Mouse (Mus musculus): ENCODE results near the gene Dpysl5. TPM values are rescaled to one million over a fixed set of nuclear protein-coding genes. Genes with fewer than 3 reads are reported as not detected.
A peak's percentile ranks its signal among the peaks of the same experiment; 100 is the strongest.

Dpysl5 gene
- total RNA-seq, 2 experiments from 2014 or later: 0.98 to 2.9 TPM

DNA sequence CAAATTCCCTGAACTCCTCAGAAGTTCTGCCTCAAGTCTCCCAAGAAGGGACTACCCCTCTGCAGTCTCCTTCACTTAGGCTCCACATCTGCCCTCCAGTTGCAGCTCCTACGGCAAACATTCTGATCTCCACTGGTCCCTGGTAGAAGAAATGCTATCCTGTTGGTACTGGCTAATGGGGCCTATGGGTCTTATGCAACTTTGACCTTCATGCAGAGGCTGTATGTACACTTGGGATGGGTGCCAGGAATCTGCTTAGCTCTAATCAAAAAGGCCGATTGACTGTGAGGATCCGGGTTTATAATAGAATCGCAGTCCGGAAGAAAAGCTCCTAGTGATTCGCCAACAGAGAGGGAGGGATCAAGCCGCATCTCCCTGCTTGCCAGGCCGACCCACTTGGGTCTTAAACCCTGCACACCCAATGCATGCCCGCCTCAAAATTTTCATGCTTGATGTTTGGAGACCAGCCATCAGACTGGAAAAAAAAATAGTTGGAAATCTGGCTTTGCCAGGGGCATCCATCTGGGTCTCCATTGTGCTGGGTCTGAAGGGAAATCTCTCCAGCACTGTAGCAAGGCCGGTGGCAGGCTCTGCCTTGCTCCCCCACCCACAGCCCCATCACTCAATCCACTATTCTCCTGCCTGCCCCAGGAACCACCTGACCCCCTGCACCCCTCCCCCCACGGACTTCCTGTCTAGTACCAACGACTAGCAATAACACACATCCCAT is 38.4 kb downstream of the Dpysl5 start:
- no peak overlapping the region for H3K4me3 ChIP-seq
- DNase-seq: no peak
- TF ChIP-seq CTCF (IDR thresholded peaks at IDR 0.05): no peak
- intact Hi-C loops (cut with DNase I): no loop called here
- no peak overlapping the region for H3K27ac ChIP-seq

DNA sequence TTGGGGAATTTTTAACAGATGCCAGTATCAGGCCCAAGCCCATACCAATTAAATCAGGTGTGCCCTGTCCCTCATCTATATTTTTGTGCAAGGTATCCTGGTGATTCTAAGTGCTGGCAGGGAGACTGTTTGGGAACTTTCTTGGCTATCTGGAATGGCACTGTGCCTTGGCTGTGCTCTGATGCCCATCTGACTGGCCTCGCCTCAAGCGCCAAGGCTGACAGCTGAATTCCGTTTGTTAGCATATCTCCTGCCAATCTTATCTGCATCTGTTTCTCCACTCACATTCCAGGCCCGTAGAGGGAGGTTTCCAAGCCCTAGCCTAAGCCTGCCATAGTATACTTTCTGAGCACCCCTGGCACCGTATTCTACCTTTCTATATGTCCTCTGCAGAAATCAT is 39.7 kb downstream of the Dpysl5 start:
- Histone ChIP-seq H3K27ac (peak overlapping the region; percentile 56), H3K4me3 (no peak overlapping the region)
- TF ChIP-seq CTCF (IDR thresholded peaks at IDR 0.05): no peak
- intact Hi-C loops (cut with DNase I): no loop called here
- DNase-seq: peak; percentile 64

DNA sequence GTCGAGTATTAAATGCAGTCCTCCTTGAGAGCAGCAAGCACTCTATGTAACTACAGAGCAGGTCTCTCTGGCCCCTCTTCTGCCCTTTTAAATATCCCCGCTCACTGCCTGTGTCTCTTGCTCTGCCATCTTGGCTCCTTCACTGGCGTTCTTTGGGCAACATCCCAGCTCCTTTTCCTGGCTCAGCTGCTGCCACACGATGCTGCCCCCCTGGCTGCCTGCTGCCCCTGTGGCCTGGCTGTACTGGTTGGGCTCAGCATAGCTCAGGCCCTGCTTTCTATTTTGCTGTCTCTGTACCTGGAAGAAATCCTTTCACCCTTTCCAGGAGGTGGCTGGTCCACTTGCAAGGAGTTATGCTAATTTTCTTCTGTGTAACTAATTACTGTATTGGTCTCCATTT is 41.8 kb downstream of the Dpysl5 start:
- Histone ChIP-seq H3K4me3 (no peak overlapping the region), H3K27ac (peak overlapping the region; percentile 56; the same call in 1 of the 2 replicates)
- TF ChIP-seq CTCF (IDR thresholded peaks at IDR 0.05): peak; percentile 71
- DNase-seq: peak; percentile 89
- intact Hi-C loops (cut with DNase I): loop anchor here (2.0 kb wide), 1 partner anchor 44 kb away; no protein-coding TSS in a partner anchor

DNA sequence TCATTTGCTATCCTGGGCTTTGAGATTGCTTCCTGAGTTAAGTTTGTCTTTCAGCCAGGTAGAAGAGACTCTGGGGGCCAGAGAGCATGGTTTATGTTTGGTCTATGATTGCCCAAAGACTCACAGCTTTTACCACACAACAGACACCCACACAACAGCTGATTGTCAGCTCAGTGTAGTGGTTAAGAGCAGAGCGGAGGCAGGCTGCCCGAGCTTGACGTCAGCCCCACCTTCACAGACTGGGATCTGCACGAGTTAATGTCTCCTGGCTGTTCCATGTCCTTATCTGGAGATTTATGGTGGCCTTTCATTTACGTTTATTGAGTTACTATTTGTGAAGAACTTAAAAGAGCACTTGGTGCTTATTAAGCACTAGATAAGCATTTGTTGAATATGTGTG is 43.9 kb downstream of the Dpysl5 start:
- intact Hi-C loops (cut with DNase I): no loop called here
- no peak overlapping the region for H3K27ac ChIP-seq
- no peak for DNase-seq
- TF ChIP-seq CTCF (IDR thresholded peaks at IDR 0.05): no peak
- no peak overlapping the region for H3K4me3 ChIP-seq

DNA sequence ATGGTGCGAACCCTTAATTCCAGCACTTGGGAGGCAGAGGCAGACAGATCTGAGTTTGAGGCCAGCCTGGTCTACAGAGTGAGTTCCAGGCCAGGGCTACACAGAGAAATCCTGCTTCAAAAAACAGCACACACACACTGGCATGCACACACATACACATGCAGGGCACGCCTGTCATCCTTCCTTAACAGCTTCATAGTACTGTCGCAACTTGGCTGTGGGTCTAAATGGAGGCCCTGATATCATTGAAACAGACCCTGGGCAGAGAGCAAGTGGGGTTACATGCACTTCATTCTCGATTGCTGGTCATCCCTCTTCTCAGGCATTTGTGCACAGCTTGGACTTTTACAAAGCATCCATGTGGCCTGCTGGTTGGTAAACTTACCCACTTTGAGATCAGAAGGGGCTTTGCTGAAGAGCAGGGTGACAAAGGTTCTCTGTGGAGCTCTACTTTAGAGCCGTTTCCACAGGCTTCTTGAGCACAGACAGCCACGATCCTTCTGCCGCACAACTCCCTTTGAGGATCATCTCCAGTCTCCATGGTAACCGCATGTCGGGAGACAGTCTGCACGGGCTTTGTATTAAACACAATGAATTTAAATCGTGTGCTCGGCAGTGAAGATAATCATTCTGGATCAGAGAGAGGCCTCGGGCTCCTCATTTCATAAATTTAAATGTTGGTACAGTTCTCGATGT is 51.6 kb downstream of the Dpysl5 start:
- Histone ChIP-seq H3K27ac (no peak overlapping the region), H3K4me3 (no peak overlapping the region)
- TF ChIP-seq CTCF (IDR thresholded peaks at IDR 0.05): no peak
- no peak for DNase-seq
- intact Hi-C loops (cut with DNase I): no loop called here

DNA sequence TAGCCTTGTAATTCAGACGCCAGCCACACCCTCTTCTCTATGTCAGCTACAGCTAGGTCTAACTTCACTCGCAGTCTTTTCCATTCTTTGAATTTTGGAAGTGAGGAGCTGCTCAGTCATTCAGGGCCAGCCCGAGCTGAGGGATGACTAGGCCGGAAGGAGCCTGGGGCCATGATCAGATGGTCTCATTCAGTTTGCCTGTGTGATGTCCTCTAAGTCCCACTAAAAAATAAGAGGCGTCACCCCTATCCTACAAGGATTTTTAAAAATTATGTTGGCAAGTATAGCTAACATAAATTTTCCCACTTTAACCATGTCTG is 52.1 kb downstream of the Dpysl5 start:
- Histone ChIP-seq H3K4me3 (no peak overlapping the region), H3K27ac (no peak overlapping the region)
- no peak for DNase-seq
- intact Hi-C loops (cut with DNase I): no loop called here
- TF ChIP-seq CTCF (IDR thresholded peaks at IDR 0.05): no peak

DNA sequence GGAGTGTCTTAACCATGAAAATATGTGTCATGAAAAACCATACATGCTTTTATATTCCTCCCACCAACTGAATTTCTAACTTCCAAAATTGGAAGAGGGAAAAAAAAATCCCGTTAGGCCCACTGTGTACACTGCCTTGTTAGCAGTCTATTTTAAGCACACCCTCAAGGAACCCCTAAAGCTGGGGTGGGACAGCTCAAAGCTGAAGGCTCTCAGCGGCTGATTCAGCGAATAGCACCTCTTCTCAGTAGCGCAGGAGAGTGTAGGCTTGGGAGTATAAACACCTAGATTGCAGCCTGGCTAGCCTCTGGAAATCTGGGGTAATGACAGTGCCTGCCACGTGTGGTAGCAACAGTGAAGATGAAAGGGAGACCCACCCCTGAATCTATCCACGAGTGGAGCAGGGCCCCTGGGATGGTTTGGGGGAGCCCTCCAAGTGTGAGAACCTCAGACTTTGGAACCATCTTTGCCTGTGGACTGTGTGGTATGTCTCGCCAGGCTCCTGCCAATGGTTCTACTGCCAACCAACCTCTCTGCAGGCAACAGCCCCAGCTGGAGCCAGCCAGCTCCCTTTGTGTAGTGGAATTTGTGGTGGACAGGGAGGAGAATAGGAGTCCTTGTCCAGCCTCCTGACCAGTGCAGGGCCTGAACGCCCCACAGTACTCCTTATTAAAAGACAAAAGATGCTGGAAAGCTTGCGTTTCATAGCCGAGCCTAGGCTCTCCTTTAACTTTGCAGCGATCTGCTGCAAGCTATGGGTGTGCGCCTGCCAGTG is 54.4 kb downstream of the Dpysl5 start:
- Histone ChIP-seq H3K4me3 (no peak overlapping the region), H3K27ac (no peak overlapping the region)
- no peak for DNase-seq
- intact Hi-C loops (cut with DNase I): no loop called here
- no peak for TF ChIP-seq CTCF (IDR thresholded peaks at IDR 0.05)

DNA sequence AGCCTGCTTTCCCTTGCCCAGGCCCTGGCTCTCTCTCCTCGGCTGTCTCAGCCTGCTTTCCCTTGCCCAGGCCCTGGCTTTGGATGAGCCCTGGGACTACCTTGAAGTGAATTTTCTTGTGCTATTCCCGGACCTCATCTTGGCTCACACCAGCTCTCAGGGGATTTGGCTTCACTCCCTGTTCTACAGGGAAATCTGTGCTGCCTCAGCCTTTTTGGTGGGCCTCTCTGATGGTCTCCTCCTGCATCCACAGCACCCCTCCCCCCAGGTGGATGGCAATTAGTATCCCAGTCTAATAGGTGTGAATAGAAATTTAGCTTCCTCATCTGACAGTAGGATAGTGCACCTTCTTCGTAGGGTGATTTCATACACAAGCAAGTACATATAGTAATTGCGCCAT is 56.7 kb downstream of the Dpysl5 start:
- TF ChIP-seq CTCF (IDR thresholded peaks at IDR 0.05): no peak
- no peak overlapping the region for H3K27ac ChIP-seq
- H3K4me3 ChIP-seq: no peak overlapping the region
- intact Hi-C loops (cut with DNase I): no loop called here
- DNase-seq: peak; percentile 30

DNA sequence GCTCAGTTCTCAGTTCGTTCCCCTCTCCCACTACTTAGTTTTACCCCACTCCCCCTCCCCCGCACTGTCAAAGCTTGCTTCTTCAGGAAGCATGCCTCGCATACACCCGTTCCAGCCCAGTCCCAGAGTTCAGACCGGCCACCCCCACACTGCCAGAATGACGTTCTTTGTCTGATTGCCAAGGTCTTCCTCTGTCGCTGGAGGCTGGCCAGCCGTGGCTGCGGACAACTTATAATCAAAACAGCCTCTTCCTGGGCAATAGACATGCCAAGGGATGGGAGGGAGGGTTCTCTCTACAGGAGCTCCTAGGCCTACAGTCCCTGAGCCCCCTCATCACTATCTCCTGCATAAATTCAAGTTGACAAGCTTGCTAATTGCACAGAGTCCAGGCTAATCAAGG is 57.2 kb downstream of the Dpysl5 start:
- intact Hi-C loops (cut with DNase I): no loop called here
- DNase-seq: peak; percentile 36
- TF ChIP-seq CTCF (IDR thresholded peaks at IDR 0.05): no peak
- no peak overlapping the region for H3K27ac ChIP-seq
- H3K4me3 ChIP-seq: no peak overlapping the region

DNA sequence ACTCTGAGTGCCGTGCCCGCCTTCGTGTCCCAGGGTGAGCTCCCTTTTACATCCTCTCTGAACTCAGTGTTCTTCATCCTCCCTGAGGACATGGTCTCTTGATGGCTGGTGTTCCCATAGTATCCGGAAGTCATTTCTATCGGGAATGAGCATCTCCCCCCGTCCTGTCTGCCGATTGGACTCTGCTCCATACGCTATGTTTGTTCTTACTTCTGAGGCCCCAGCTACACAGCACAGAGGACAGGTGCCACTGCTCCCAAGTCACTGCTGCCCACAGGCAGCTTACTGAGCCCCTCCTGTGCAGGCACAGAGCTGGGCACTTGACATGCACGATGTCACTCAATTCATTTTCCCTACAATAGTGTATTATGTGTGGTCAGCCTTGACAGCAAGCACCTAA is 57.7 kb downstream of the Dpysl5 start:
- no peak for DNase-seq
- intact Hi-C loops (cut with DNase I): no loop called here
- no peak overlapping the region for H3K4me3 ChIP-seq

DNA sequence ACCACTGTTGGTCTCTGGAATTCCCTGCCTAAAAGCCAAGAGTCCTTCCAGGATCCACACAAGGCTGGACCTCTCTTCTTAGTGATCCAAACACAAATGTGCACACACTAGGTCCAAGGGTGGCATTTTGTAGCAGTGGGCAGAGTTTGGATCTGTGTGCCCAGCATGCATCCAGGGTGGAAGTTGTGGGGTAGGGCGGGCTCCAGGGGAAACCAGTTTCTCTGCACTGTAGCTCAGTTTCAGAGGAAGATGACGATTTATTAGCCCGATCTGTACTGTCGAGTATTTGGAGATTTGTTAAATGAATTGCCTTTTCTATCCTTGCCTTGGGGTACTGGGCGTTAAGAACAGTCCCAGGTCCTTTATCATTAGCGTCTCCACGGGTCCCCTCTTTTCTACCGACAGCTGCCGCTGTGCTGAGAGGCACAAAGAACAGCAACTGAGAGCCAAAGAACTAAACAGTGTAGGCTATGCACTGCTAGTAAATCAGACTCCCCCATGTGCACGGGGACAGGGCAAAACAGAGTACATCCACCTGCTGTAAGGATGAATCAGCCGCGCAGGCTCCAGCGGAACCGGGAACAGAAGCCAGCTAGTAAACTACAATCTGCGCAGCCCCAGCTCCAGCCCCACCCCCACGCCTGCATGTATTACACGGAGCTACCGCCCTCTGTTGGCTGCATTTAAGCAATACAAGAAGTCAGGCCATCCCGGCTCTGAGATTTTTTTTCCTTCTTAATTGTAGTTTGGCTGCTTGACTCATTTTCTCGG is 63.4 kb downstream of the Dpysl5 start:
- Histone ChIP-seq H3K27ac (0 out of 2 replicates have a peak overlapping the region, but pooled peaks have one; percentile 21), H3K4me3 (peak overlapping the region; percentile 65)
- intact Hi-C loops (cut with DNase I): loop anchor here (1.0 kb wide), 1 partner anchor 65 kb away; no protein-coding TSS in a partner anchor
- DNase-seq: peak; percentile 92
- peak; percentile 89 for TF ChIP-seq CTCF (IDR thresholded peaks at IDR 0.05)

More for the DNA sequence above, 57.7 kb downstream of the Dpysl5 start:
- no peak overlapping the region for H3K27ac ChIP-seq
- TF ChIP-seq CTCF (IDR thresholded peaks at IDR 0.05): no peak

DNA sequence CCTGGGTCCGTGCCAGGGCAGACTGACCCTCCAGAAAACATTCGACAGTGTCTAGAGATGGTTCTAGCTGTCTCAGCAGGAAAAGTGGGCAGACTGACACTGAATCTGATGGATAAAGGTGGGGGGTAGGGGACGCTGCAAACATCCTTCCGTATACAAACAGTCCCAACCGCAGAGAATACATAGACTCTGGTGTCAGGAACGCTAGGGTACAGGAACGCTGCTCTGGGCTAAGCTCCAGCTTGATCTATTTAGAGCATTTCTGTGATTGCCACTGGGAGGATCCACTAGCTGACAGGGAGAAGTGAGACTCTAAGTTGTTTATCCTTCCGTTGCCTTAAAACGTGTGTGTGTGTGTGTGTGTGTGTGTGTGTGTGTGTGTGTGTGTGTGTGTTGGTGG is 69.3 kb downstream of the Dpysl5 start:
- H3K27ac ChIP-seq: peak overlapping the region; percentile 74
- no peak overlapping the region for H3K4me3 ChIP-seq
- intact Hi-C loops (cut with DNase I): no loop called here
- TF ChIP-seq CTCF (IDR thresholded peaks at IDR 0.05): no peak; the same call in 1 of the 2 replicates
- peak; percentile 70 for DNase-seq
